Mouse (Mus musculus) c-Kit-positive CD71-positive TER-119-positive erythroid progenitor cells, embryonic 14.5 days (primary cell): Measurements from ENCODE around the gene 1110051M20Rik.

Source experiments
- DNase-seq: peaks from one replicate; pipeline ENCODE4 v3.0.0-alpha.2; 2013; ENCODE audit warnings: low spot score

1110051M20Rik gene

DNA sequence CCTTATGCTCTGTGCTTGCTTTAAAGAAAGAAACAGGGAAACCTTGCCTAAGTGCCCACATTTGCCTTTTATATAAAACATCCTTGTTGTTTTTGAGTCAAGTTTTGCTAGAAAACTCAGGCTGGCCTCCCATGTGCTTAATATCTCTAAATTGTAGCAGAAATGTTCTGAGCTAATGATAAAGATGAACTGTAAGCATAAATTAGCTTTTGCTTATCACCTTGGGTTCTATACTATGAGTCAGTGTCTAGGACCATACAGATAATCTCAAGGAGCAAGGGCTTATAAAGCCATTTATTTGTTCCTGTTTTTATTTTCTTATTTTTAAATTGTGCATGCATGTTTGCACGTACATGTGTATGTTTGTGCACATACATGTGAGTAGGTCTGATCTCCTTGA is 98.9 kb downstream of the 1110051M20Rik start:
- no peak for DNase-seq

DNA sequence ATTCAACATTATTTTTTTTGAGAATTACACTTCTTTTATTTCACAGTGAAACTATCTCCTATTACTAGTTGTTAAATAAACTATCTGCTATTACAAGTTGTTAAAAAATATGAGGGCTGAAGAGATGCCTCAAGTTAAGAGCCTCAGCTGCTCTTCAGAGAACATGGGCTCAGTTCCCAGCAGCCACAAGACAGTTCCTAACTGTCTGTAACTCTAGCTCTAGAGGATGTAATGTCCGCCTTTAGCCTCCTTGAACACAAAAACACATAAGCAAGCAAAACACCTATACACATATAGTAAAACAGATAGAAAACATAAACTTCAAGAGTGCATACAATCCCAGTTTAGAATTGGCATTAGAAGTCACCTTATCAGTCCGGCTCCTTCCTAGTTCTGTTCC is 104.9 kb downstream of the 1110051M20Rik start:
- DNase-seq = no peak

DNA sequence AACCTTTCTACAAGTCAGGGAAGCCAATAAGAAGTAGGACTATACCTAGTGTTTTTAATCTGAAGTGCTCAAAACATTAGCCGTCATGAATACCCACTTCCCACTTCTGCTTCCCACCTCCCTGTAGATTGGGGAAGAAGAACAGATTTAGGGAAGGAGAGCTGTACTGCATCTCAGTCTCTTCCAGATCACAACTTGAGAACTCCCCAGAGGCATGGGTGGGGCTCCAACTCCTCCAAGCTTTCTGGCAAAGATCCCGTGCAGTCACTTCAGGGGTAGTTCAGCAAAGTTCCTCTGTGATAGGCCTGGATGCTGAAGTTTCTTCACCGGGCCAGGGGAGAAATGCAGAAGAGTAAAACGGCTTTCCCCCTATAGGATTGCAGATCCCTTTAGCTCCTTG is 109.4 kb downstream of the 1110051M20Rik start:
- no peak for DNase-seq

DNA sequence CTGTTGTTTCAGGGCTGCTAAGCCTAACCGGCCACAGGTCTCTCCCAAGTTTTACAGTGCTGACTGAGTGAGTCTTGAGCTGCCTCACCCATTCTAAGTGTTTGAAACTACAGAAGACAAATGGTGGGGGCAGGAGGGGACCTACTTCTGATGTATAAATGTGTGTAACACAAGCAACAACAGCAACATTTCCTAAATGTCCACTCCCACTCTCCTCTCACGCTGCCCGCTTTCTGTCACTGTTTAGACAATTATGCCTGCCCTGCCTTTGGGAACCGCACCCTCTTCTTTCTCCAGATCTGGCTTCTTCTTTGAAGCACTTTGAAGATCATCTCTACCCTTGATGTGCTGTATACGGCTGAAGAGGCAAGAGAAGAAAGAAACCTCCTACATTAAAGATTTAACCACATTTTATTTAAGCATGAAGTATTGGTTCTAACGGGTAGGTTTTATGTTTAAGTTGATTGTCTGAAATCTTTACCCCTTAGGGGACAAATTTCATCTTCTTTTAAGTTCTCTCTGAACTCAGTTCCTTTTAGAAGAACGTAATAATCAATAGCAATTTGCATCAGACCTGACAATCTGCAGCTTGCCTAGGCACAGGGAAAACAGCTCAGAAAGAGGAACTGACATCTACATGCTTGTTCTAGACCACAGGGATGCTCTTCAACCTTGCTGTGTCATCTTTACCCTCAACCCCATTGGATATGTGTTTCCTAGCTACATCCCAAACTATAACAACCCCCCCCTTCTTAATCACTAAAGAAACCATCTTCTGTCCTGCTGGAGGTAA is 113.3 kb downstream of the 1110051M20Rik start:
- no peak for DNase-seq

DNA sequence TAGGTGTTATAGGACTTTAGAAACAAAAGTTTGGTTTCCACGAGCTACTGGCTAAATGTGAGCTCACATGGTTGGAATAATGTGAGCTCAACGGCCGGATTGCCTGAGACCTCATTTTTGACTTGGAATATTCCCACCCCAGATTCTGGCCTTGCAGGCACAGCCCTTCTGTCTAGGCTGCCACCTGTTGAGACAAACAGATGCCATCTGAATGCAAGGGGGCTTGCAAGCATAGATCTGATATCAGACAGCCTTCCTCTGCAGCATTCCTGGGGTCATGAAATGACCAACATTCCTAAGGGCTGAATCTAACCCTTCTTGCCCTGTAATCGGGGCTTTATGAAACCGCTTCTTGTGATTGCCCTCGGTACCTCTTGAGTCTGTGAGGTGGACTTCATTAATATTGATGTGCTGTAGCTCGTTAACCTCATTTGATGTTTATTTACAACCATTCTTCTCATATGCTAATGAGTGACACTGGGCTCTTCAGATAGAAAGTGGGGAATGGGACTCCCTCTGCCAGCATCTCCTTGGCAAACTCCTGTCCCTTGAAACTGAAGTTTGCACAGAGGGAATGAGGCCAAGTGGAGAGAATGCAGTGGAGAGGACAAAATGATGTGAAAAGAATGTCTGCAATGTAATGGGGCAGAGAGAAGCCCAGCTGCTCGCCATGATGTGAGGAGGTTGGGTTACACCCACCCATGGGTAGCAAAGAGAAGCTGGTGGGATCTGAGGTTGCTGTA is 114.3 kb downstream of the 1110051M20Rik start:
- DNase-seq = no peak

DNA sequence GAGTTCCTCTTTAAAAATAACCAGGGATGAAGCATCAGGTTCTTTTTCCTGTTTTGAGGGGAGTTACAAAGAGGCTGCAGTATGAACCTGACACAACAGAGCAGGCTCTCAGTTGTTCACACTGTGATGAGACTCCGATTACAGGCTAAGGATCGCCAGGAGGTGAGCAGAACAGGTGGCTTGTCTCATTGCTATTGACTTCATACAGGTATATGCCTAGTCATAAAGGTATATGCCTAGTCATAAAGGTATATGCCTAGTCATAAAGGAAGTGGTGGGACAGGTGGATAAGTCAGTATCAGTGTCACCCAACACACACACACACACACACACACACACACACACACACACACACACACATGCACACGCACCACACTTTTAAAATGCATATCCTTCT is 115.8 kb downstream of the 1110051M20Rik start:
- DNase-seq = no peak

DNA sequence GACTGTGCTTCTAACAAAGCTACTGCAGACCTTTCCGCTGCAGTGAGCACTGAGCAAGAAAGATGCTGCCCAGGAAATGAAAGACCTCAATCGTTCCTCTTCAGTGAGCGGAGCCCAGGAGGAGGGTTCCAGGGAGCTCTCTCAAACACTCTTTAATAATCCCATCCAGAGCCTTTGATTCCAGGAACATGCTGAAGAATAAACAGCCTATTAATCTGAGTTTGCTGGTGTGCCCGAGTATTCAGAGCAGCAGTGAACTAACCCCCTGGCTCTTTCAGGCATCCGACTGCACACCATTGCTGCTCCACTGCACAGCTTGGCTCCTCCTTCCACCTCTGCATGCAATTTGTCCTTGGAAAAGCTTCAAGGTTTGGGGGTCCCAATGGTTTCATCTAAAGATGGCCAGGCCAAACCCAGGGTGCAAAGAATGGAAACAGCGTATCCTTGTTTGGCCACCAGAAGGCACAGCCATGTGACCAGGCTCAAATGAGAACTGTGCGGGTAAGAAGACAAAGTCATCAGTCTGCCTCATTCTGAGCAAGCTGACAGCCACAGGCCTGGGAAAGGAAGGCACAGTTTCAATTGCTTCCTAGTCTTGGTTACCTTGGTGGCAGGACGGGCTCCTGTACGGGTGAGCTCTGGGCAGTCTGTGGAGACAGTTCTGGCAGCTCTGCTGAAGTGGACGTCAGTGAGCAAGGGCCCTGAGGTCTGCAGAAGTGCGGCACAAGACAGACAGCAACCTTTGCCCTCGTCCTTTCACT is 116.4 kb downstream of the 1110051M20Rik start:
- DNase-seq = no peak

DNA sequence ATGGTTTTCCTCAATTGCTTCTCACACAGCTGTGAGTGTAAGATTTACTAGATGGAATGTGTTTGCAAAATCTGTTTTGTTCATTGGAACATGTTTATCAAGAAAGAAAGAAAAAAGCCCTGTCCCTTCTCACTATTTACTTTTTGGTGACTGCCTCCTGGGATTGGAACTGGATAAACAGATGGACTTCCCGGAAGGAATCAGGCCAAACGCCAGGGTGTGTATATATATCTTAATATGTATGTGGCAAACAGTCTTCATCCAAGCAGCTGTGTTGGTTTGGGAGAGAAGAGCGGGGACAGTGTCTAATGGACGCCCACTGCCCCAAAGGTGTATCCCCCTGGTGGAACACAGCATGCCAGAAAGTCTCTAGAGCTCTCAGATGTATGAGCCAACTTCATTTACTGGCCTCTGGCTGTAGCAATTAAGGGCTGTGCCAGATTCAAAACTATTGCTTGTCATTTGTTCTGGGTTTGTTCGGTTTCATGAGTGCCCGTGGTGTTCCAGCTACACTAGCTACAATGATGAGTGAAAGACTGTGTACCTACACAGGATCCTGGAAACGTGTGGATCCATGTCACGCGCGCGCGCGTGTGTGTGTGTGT is 117.7 kb downstream of the 1110051M20Rik start:
- no peak for DNase-seq

DNA sequence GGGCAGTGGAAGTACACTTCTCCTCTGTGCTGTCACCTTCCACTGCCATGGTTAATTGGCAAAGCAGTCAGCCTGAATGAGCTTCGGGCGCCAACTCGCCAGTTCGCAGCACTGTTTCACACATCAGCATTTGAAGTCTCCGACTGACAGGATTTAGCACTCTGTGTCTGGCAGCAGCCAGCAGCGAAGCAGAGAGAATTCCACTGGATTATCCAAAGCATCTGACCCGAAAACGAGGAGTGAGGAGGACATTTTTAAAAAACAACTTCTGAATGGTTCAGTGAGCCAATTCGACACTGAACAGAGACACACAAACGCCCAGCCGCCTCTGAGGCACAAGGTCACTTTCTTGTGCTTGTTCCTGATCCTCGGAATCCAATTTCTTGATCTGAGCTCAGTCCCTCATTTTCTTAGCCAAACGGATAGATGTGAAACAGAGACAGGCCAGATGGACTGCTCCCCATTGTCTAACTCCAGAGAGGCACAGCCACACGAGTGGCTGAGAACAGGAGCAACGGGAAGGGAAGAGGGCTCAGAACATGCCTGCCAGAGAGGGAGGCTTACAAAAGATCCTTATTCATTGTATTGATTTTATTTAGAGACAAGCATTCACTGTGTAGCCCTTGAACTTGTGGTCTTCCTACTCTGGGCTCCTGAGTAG is 119.6 kb downstream of the 1110051M20Rik start:
- no peak for DNase-seq

DNA sequence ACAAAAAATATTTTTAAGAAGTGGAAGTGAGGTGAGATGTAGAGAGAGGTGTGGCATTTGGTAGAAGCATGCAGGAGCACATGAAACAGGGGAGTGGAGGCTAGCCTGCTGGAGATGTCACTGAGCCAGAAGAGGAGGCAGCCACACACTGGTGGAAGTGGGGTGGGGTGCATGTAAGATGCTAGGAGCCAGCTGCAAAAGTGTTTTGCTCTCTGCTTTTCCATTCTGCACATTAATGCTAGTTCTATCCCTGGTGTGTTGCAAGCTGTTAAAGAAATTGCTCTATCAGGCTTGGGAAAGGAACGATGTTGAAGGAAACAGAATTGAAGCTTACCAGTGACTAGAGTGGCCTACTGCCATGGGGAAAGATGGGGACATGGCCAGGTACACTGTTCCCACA is 120.2 kb downstream of the 1110051M20Rik start:
- DNase-seq = no peak

DNA sequence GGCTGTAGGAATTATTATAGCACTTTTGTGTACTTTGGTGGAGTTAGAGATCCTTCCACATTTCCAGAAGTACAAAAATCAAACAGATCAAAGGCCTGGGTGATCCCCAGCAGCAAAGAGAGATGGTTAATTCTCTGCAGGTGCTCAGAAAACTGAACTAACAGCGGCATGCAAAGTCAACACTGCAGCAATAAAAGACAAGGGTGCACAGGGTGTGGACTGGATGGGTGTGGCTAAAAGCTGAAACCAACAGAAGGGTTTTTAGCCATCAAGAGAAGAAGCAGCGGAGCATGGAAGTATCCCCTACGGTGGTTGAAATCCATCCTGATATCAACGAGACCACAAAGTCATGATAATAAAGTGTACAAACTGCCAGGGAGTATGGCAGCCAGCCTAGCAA is 122.0 kb downstream of the 1110051M20Rik start:
- no peak for DNase-seq

DNA sequence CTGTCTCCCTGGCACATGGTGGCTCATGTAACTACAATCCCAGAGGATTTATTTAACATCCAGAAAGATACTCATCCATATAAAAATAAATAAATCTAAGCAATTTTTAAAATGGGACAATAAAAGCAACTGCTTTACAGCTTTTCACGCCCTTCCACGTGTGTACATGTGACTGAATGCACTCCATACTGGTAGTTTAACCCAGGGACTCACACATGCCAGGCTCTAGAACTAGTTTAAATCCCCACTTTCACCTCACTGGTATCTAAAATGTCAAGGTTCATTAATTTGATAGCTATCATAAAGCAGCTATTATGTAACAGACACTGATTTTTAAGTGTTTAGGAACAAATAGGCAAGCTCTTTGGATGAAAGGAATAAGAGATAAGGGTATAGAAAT is 122.6 kb downstream of the 1110051M20Rik start:
- DNase-seq = no peak

DNA sequence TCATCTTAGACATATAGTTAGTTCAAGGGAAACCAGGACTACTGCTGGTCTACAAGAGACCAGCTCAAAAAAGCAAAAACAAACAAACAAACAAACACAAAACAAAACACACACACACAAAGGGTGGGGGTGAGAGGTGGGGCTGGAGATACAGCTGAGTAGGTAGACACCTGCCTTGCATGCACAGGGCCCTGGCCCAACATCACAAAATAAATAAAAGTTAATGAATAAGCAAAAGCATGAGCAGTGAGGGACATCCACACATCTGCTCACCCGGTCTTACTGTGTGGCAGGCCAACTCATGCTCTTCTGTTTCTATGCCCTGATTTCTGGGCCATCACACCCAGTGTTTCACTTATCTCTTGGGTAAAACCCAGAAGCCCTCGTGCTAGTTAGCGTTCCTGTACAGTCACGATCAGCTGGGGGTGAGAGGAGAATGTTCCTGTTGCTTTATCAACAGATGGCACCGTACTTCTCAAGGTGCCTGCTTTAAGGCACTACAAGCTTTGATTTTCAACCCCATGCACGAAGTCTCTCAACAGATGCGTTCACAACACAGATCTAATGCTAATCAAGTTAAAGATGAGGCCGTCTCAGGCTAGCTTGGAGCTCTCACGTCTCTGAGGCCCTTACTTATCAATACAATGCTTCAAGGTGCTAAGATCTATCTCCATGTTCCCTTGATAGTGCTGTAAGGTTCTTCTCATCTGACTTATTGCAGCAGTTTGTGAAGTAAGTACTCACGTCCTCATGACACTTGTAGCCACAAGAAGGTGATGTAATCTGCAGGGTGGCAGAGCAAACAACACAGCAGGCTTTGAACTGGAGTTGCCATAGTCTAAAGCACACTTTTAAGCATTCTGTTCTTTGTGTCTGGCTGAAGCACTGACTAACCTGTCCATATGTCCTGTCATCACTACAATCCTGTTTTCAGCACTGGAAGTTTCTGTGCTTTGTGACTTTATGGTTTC is 123.7 kb downstream of the 1110051M20Rik start:
- DNase-seq = no peak

DNA sequence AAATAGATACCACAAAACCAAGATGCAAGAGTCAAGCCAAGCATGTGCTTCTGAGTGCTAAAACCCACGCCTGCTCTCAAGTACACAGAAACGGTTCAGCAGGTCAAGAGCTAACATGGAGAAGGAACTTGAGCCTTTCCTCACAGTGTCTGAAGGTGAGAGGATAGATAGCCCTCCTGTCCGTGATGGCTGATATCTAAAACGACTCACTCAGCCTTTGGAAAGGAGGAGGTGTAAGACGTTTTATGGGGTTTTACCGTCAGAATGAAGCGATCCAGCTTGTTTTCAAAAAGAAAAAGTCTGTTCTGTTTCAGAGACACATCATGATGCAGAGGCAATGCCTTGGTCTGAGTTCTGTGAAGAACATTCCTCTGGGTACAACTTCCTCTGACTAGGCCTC is 130.3 kb downstream of the 1110051M20Rik start:
- DNase-seq = no peak

DNA sequence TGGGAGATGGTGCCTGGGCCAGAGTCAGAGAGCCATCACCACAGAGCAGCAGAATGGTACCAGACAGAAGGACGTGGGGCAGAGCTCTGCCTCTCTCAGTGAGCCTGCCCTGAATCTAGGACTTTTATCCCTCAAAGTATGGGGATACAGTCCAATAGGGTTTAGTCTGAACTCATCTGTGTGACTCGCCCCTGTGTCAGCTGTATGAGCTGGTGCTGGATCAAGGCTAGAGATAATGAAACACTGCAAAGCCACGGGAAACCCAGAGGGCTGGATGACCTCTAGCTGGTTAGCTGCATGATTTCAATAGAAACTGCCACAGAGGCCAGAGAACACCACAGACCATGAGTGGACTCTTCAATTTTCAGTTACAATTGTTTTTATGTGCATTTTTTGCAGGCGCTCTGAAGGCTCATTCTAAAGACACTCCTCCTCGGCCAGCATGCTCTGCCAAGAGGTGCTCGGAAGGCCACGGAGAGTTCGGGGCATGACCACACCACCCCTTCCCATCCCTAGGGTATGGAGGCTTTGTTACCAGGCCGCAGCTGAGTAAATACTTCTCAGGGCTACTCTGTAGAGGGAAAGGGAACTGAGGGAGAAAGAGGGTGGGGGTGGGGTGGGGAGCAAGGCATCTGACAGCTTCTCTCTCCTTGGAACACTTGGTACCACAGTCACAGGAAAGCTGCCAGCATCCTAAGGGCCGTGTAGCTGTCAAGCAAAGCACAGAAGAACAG is 131.8 kb downstream of the 1110051M20Rik start:
- no peak for DNase-seq

DNA sequence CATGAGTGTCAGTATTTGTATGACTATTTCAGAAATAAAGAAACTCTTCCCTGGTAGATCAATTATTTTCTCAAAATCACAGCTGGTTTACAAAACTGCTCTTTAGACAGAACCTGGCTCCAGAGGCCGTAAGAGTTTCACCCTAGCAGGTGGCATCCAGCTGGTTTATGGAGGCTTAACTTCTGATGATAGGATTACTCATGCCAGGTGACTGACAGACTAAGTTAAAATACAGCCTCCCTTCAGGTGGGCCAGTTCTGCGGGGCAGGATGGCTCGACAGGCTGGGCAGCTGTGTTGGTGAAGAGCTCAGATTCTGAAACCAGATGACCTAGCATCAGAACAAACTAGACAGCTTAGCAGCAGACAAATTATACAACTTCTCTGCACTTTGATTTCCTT is 135.0 kb downstream of the 1110051M20Rik start:
- DNase-seq = no peak

DNA sequence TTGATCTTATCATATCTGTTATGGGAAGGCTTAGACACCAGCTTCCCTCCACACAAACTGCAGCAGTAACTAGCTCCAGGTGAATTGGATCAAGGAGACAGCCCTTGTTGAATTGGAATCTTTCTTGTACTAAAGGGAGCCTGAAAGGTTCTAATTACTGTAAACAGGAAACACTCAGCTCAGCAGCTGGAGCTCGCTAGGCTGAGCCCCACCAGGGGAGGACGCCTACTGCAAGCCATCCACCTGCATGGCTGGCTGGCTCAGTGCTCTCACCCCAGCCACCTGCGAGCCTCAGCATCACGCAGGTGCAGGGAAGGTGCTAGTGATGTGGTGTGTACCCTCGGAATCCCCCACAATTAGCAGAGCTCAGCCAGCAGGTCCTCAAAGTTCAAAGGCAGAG is 135.8 kb downstream of the 1110051M20Rik start:
- no peak for DNase-seq

DNA sequence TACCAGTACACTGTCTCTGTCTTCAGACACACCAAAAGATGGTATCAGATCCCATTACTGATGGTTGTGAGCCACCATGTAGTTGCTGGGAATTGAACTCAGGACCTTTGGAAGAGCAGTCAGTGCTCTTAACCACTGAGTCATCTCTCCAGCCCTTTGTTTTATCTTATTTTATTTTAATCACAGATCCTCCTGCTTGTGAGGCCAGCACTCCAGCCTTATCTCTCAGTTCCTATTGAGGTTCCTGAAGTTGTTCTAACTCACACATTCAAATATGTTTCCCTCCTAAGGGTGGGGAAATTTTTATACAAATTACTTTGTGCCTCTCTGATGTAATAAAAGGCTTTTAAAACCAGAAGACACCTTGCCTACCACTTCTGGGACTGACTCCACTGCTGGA is 137.9 kb downstream of the 1110051M20Rik start:
- DNase-seq = no peak

DNA sequence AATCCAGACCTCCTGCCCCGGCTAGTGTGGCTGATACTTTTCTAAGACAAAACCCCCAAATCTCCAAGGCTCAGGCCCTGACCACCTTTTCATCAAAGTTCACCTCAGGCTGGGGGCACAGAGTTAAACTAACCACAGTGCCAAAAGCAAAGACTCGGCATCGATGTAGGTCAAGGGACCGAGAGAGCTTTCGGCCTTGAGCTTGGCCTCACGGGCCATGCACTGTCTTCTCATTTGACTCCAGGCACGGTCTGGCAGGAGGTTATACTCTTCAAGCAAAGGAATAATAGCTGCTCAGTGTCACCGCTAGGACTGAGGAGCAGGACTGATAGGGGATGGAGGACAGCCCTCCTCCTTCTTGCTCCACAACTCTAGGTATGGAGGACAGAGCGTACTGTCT is 138.6 kb downstream of the 1110051M20Rik start:
- DNase-seq = no peak

DNA sequence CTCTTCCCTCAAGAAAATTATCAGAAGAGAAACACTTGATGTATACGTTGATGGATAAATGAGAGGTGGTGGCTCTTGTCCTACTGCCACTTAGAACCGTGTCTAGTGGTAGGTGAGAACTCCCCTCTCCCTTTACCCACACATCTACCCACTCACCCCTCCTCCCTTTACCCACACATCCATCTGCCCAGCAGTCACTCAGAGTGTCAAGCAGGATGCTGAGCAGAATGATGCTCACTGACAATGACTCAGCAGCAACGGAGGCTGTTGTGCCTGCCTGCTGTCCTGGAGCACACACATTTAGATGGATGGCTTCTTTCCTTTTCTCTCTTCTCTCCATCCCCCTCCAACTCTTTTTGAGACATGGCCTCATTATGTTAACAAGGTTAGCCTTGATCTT is 141.7 kb downstream of the 1110051M20Rik start:
- no peak for DNase-seq
